ENCODE assay signal across 24 mouse cellular contexts in genomic region chr2:147370091-147370490, GRCm38 (mm10). TPM values are rescaled to one million over a fixed set of nuclear protein-coding genes. Genes with fewer than 3 reads are reported as not detected.
A peak's percentile ranks its signal among the peaks of the same experiment; 100 is the strongest.
DNase-seq lines count a peak whose midpoint lies in the region; ATAC-seq and TF ChIP-seq lines count a peak whose summit lies in the region.
"Had no signal": no experiment of that assay in that cellular context is flagged by ENCODE, and none has a peak within 500 bp of the region (broad histone marks: within the 10 kb centered on the region; RNA-seq: fewer than 3 reads in every experiment).

No protein-coding gene starts in this region.

- no peak for TF ChIP-seq POLR2A in CH12.LX (IDR thresholded peaks at IDR 0.05; ENCODE audit: low read depth, low read length)

- no peak overlapping the region for H3K4me2 ChIP-seq in forebrain, postnatal 0 days (ENCODE audit: low read depth)
- no peak overlapping the region for H3K4me2 ChIP-seq in forebrain, embryonic 16.5 days (ENCODE audit: low read length)
- no peak overlapping the region for H3K4me2 ChIP-seq in hindbrain, embryonic 11.5 days (replicated peaks; ENCODE audit: low read depth, low read length)
- H3K4me2 ChIP-seq in hindbrain, postnatal 0 days (ENCODE audit: low read depth, low read length), result no peak overlapping the region
- peak overlapping the region; percentile 88 for H3K4me2 ChIP-seq in CH12.LX (ENCODE audit: insufficient read depth, low read depth, poor library complexity, severe bottlenecking)
- H3K4me2 ChIP-seq: embryonic facial prominence, embryonic 15.5 days; heart, embryonic 11.5 days; heart, embryonic 15.5 days; hindbrain, embryonic 12.5 days; intestine, embryonic 15.5 days had no signal

- H3K4me3 ChIP-seq in forebrain, postnatal 0 days (ENCODE audit: low read depth, low read length), result no peak overlapping the region
- H3K4me3 ChIP-seq in forebrain, embryonic 16.5 days (replicated peaks; ENCODE audit: low read length), result no peak overlapping the region
- H3K4me3 ChIP-seq in hindbrain, embryonic 11.5 days (ENCODE audit: low read depth, low read length), result no peak overlapping the region
- H3K4me3 ChIP-seq in hindbrain, postnatal 0 days (ENCODE audit: low read length), result no peak overlapping the region
- H3K4me3 ChIP-seq in CH12.LX (replicated peaks in 1 of 3; ENCODE audit: low read depth in 2 of 3, low read length in 2 of 3, poor library complexity in 1 of 3), result peak overlapping the region in 1 of 3 experiments; percentile 26
- no peak overlapping the region for H3K4me3 ChIP-seq in limb, embryonic 10.5 days
- H3K4me3 ChIP-seq: embryonic facial prominence, embryonic 15.5 days; erythroblast, embryonic 14.5 days; forebrain, embryonic 10.5 days; heart, embryonic 15.5 days; hindbrain, embryonic 12.5 days; intestine, embryonic 15.5 days had no signal

- no peak overlapping the region for H3K9ac ChIP-seq in forebrain, postnatal 0 days
- H3K9ac ChIP-seq in forebrain, embryonic 16.5 days (replicated peaks; ENCODE audit: low read depth, low read length), result no peak overlapping the region
- H3K9ac ChIP-seq in hindbrain, embryonic 11.5 days (ENCODE audit: low read depth, low read length), result no peak overlapping the region
- H3K9ac ChIP-seq in hindbrain, postnatal 0 days (replicated peaks; ENCODE audit: low read length), result no peak overlapping the region
- no peak overlapping the region for H3K9ac ChIP-seq in CH12.LX (ENCODE audit: insufficient read depth, low read depth)
- H3K9ac ChIP-seq: embryonic facial prominence, embryonic 15.5 days; heart, embryonic 15.5 days; hindbrain, embryonic 12.5 days; intestine, embryonic 15.5 days had no signal

- H3K9me3 ChIP-seq in forebrain, postnatal 0 days (ENCODE audit: low read length), result no peaks in the 10 kb centered on the region
- H3K9me3 ChIP-seq in forebrain, embryonic 16.5 days (ENCODE audit: control insufficient read depth, low read length), result no peaks in the 10 kb centered on the region
- H3K9me3 ChIP-seq in hindbrain, embryonic 11.5 days (ENCODE audit: control insufficient read depth, low read length), result no peaks in the 10 kb centered on the region
- H3K9me3 ChIP-seq in hindbrain, postnatal 0 days (ENCODE audit: low read length), result no peaks in the 10 kb centered on the region
- peaks cover 9% of the 10 kb centered on the region for H3K9me3 ChIP-seq in CH12.LX (replicated peaks; ENCODE audit: low read length)
- no peaks in the 10 kb centered on the region for H3K9me3 ChIP-seq in limb, embryonic 10.5 days (replicated peaks)
- H3K9me3 ChIP-seq: embryonic facial prominence, embryonic 15.5 days; forebrain, embryonic 10.5 days; heart, embryonic 15.5 days; hindbrain, embryonic 12.5 days; intestine, embryonic 15.5 days had no signal

- TF ChIP-seq RAD21 in CH12.LX (IDR thresholded peaks at IDR 0.05; ENCODE audit: low read depth, low read length), result no peak

- peaks cover 89% of the 10 kb centered on the region for H3K27me3 ChIP-seq in forebrain, postnatal 0 days (ENCODE audit: insufficient read depth, low read length)
- H3K27me3 ChIP-seq in forebrain, embryonic 16.5 days (replicated peaks; ENCODE audit: control insufficient read depth, insufficient read depth, low read length), result peaks cover 82% of the 10 kb centered on the region
- H3K27me3 ChIP-seq in hindbrain, embryonic 11.5 days (ENCODE audit: control insufficient read depth, insufficient read depth, low read length), result peaks cover 88% of the 10 kb centered on the region
- H3K27me3 ChIP-seq in hindbrain, postnatal 0 days (ENCODE audit: insufficient read depth, low read length), result peaks cover 88% of the 10 kb centered on the region
- no peaks in the 10 kb centered on the region for H3K27me3 ChIP-seq in CH12.LX (replicated peaks)
- H3K27me3 ChIP-seq in limb, embryonic 10.5 days (ENCODE audit: low read depth, poor library complexity, severe bottlenecking), result peaks cover 95% of the 10 kb centered on the region

- WGBS in forebrain, postnatal 0 days, result 9% methylated on average over 5 of the region's 5 CpGs
- 7% methylated on average over 5 of the region's 5 CpGs for WGBS in forebrain, embryonic 16.5 days
- WGBS in hindbrain, embryonic 11.5 days, result 7% methylated on average over 5 of the region's 5 CpGs
- 11% methylated on average over 5 of the region's 5 CpGs for WGBS in hindbrain, postnatal 0 days
- WGBS in limb, embryonic 10.5 days, result 8% methylated on average over 5 of the region's 5 CpGs

- in situ Hi-C loops in CH12.LX (cut with MboI; ENCODE audit: low pct_ligation_motif_present, low pct_unique_long_range_greater_than_20kb, low sequenced_read_pairs), result no loop called here

- no peaks in the 10 kb centered on the region for H3K36me3 ChIP-seq in forebrain, postnatal 0 days (ENCODE audit: insufficient read depth)
- no peaks in the 10 kb centered on the region for H3K36me3 ChIP-seq in forebrain, embryonic 16.5 days (ENCODE audit: control insufficient read depth, insufficient read depth)
- H3K36me3 ChIP-seq in hindbrain, embryonic 11.5 days (ENCODE audit: control insufficient read depth, insufficient read depth, low read length), result no peaks in the 10 kb centered on the region
- no peaks in the 10 kb centered on the region for H3K36me3 ChIP-seq in hindbrain, postnatal 0 days (ENCODE audit: insufficient read depth, low read length)
- H3K36me3 ChIP-seq in CH12.LX (replicated peaks in 1 of 2; ENCODE audit: control insufficient read depth in 1 of 2, insufficient read depth in 1 of 2, low read length in 1 of 2), result no peaks in the 10 kb centered on the region
- H3K36me3 ChIP-seq in limb, embryonic 10.5 days, result no peaks in the 10 kb centered on the region
- H3K36me3 ChIP-seq: embryonic facial prominence, embryonic 15.5 days; forebrain, embryonic 10.5 days; G1E; heart, embryonic 15.5 days; hindbrain, embryonic 12.5 days; intestine, embryonic 15.5 days had no signal

- no peak overlapping the region for H3K27ac ChIP-seq in forebrain, postnatal 0 days (ENCODE audit: low read depth, low read length)
- no peak overlapping the region for H3K27ac ChIP-seq in forebrain, embryonic 16.5 days (ENCODE audit: low read length)
- H3K27ac ChIP-seq in hindbrain, embryonic 11.5 days (ENCODE audit: low read depth, low read length), result no peak overlapping the region
- no peak overlapping the region for H3K27ac ChIP-seq in hindbrain, postnatal 0 days
- no peak overlapping the region for H3K27ac ChIP-seq in CH12.LX (ENCODE audit: insufficient read depth, low read depth)
- no peak overlapping the region for H3K27ac ChIP-seq in limb, embryonic 10.5 days
- H3K27ac ChIP-seq: embryonic facial prominence, embryonic 15.5 days; forebrain, embryonic 10.5 days; heart, embryonic 15.5 days; hindbrain, embryonic 12.5 days; intestine, embryonic 15.5 days had no signal

- peak; percentile 4 for DNase-seq in forebrain, postnatal 0 days
- peak; percentile 39 for DNase-seq in hindbrain, embryonic 11.5 days (ENCODE audit: low spot score)
- no peak for DNase-seq in hindbrain, postnatal 0 days (ENCODE audit: low spot score)
- DNase-seq in CH12.LX (ENCODE audit: extremely low read depth), result no peak
- peak; percentile 32 for DNase-seq in limb, embryonic 10.5 days (ENCODE audit: low spot score)
- no peak for DNase-seq in gastrocnemius, adult 8-10 months (ENCODE audit: low spot score in 2 of 2)
- no peak for DNase-seq in thymus, adult 18-20 months
- DNase-seq: adrenal gland, adult 8-10 months; adrenal gland, postnatal 36 days; cerebellum, adult 2 months; gastrocnemius, postnatal 25 days; kidney, adult 8-10 months had no signal

- H3K79me2 ChIP-seq in CH12.LX (replicated peaks; ENCODE audit: control insufficient read depth, extremely low read depth, insufficient read depth, poor library complexity, severe bottlenecking), result no peaks in the 10 kb centered on the region

- H3K4me1 ChIP-seq in forebrain, postnatal 0 days (ENCODE audit: insufficient read depth), result no peaks in the 10 kb centered on the region; the same call in 1 of the 2 replicates
- peaks cover 10% of the 10 kb centered on the region for H3K4me1 ChIP-seq in forebrain, embryonic 16.5 days (replicated peaks; ENCODE audit: control insufficient read depth, insufficient read depth, low read length)
- 0 out of 2 replicates have a peak, but pooled peaks cover 5% of the 10 kb centered on the region for H3K4me1 ChIP-seq in hindbrain, embryonic 11.5 days (replicated peaks; ENCODE audit: control insufficient read depth, insufficient read depth, low read length)
- H3K4me1 ChIP-seq in hindbrain, postnatal 0 days (ENCODE audit: insufficient read depth, low read length), result 0 out of 2 replicates have a peak, but pooled peaks cover 7% of the 10 kb centered on the region
- peaks cover 2 to 16% of the 10 kb centered on the region in 2 experiments; a peak in 2 of 4 replicates for H3K4me1 ChIP-seq in CH12.LX (ENCODE audit: control insufficient read depth in 1 of 2, insufficient read depth in 2 of 2)
- peaks cover 29% of the 10 kb centered on the region for H3K4me1 ChIP-seq in limb, embryonic 10.5 days

- TF ChIP-seq CTCF in forebrain, postnatal 0 days (IDR thresholded peaks at IDR 0.05; ENCODE audit: low read depth), result no peak
- no peak for TF ChIP-seq CTCF in hindbrain, postnatal 0 days (IDR thresholded peaks at IDR 0.05; ENCODE audit: low read depth)
- TF ChIP-seq CTCF in CH12.LX (conservative IDR thresholded peaks at IDR 0.05 in 1 of 2, IDR thresholded peaks at IDR 0.05 in 1 of 2; ENCODE audit: low read depth in 2 of 2, low read length in 2 of 2), result no peak

- no peak for TF ChIP-seq EP300 in CH12.LX (IDR thresholded peaks at IDR 0.05; ENCODE audit: low read length)

- no peak for ATAC-seq in forebrain, postnatal 0 days
- ATAC-seq in forebrain, embryonic 16.5 days, result no peak
- no peak for ATAC-seq in hindbrain, embryonic 11.5 days (ENCODE audit: low FRiP score)
- ATAC-seq in hindbrain, postnatal 0 days, result no peak
- ATAC-seq: forebrain, embryonic 14.5 days; intestine, embryonic 15.5 days had no signal

- dilution Hi-C loops in CH12.LX (cut with MboI; ENCODE audit: extremely low pct_ligation_motif_present, extremely low pct_unique_long_range_greater_than_20kb, low sequenced_read_pairs), result no loop called here

TF ChIP-seq in CH12.LX, 34 proteins besides CTCF, POLR2A, EP300 and RAD21 (continues in another document):
- TF ChIP-seq USF1 (IDR thresholded peaks at IDR 0.05; ENCODE audit: low read depth, low read length) (no peak), KAT2A (IDR thresholded peaks at IDR 0.05; ENCODE audit: insufficient replicate concordance, low read length) (no peak), IRF4 (IDR thresholded peaks at IDR 0.05; ENCODE audit: low read depth, low read length) (no peak)

RNA-seq across cellular contexts. Expression of gene Pax1, which starts 8.4 kb away (rescaled TPM):
- total RNA-seq in forebrain, postnatal 0 days (2014; rRNA removed), result 0.19 TPM in 1 of 2 replicates, not detected in the other
- not detected in 2 replicates for polyA plus RNA-seq in forebrain, postnatal 0 days (2015; fragmentation: Nextera tagmentation; extraction: Ambion mirVana)
- polyA plus RNA-seq in forebrain, embryonic 16.5 days (2015; fragmentation: Nextera tagmentation; extraction: Ambion mirVana), result not detected in 2 replicates
- polyA plus RNA-seq in hindbrain, embryonic 11.5 days (2014; fragmentation: Nextera tagmentation; extraction: Ambion mirVana), result 1.9 and 2.5 TPM in 2 replicates
- not detected in 2 replicates for total RNA-seq in hindbrain, postnatal 0 days (2014; rRNA removed)
- polyA plus RNA-seq in hindbrain, postnatal 0 days (2015; fragmentation: Nextera tagmentation; extraction: Ambion mirVana), result not detected in 2 replicates
- total RNA-seq in CH12.LX (2012; rRNA removed) (not detected in 2 replicates), CH12.LX (2014; rRNA removed) (not detected in 2 replicates)
- polyA plus RNA-seq in CH12.LX (2012; ENCODE audit: insufficient read length, low read depth), result not detected in 2 replicates
- polyA plus RNA-seq in limb, embryonic 10.5 days (2016; fragmentation: Nextera tagmentation; extraction: Ambion mirVana), result 2.5 and 10.8 TPM in 2 replicates
- total RNA-seq in gastrocnemius, adult 8-10 months (2022), result not detected
- total RNA-seq: adrenal gland, adult 8-10 months; adrenal gland, postnatal 36 days; gastrocnemius, postnatal 25 days; granulocyte monocyte progenitor cell, adult 5-6 weeks; heart, postnatal 25 days had no signal
- polyA plus RNA-seq: erythroblast, embryonic 14.5 days; forebrain, embryonic 14.5 days; G1E; intestine, embryonic 15.5 days had no signal

Comparison
In these comparisons a context has a peak if more than half of its experiments do, and no peak if none do; other contexts are left out.
1. DNase-seq: peak in forebrain, postnatal 0 days (single experiment), hindbrain, embryonic 11.5 days (single experiment) and limb, embryonic 10.5 days (single experiment); none in hindbrain, postnatal 0 days (single experiment), CH12.LX (single experiment), gastrocnemius, adult 8-10 months (0 of 2) and thymus, adult 18-20 months (0 of 2).